Mouse (Mus musculus) kidney, embryonic 16.5 days (tissue): ENCODE measurements at regions not wholly inside any gene's neighbourhood (a gene's known extent, or its start where the extent isn't known, plus 50 kb on each side); places are given as distances from the start of the nearest gene placed in this dataset.

Experiments
- ATAC-seq: fragments of 200-750 bp; cut with Nextera tagmentation; 2 replicates; pipeline ENCODE4 v1.8.0; 2017; ENCODE audit warnings: moderate TSS enrichment; ENCODE audit not compliant: low FRiP score, low TSS enrichment
- H3K27ac ChIP-seq: fragments of 300-500 bp; sonication (generic); 2 replicates; pipeline ENCODE4 v1.5.1; 2014; ENCODE audit warnings: low read length
- H3K27me3 ChIP-seq: fragments of 300-500 bp; sonication (generic); 2 replicates; pipeline ENCODE4 v1.6.1; 2014; ENCODE audit warnings: low read length, control low read depth, mixed read lengths; ENCODE audit not compliant: insufficient read depth
- H3K36me3 ChIP-seq: fragments of 300-500 bp; sonication (generic); 2 replicates; pipeline ENCODE4 v1.6.1; 2014; ENCODE audit warnings: low read length, control low read depth, mixed read lengths; ENCODE audit not compliant: insufficient read depth
- H3K4me1 ChIP-seq: fragments of 300-500 bp; sonication (generic); 2 replicates; pipeline ENCODE4 v1.6.1; 2014; ENCODE audit warnings: low read length, control low read depth, mixed read lengths; ENCODE audit not compliant: insufficient read depth
- H3K4me2 ChIP-seq: fragments of 300-500 bp; sonication (generic); replicated peaks from 2 replicates; pipeline ENCODE4 v1.6.1; 2014; ENCODE audit warnings: low read depth, low read length
- H3K4me3 ChIP-seq: fragments of 300-500 bp; sonication (generic); 2 replicates; pipeline ENCODE4 v1.5.1; 2014; ENCODE audit warnings: mild to moderate bottlenecking, low read length
- H3K9ac ChIP-seq: fragments of 300-500 bp; sonication (generic); replicated peaks from 2 replicates; pipeline ENCODE4 v1.6.1; 2014; ENCODE audit warnings: low read length
- H3K9me3 ChIP-seq: fragments of 300-500 bp; sonication (generic); 2 replicates; pipeline ENCODE4 v1.6.1; 2016; ENCODE audit warnings: low read length, control low read depth
- WGBS: fragments of 180-500 bp; shearing (Covaris S2); extraction: QIAGEN DNeasy Blood & Tissue Kit; methylation state at CpG from one replicate; pipeline ENCODE4 v1.1.7; 2014; 5-methylcytosine and 5-hydroxymethylcytosine counted together

GRCm38 (mm10) chr10:50135499-50135898 is 346.9 kb upstream of the Grik2 start:
- Histone ChIP-seq H3K27ac (no peak overlapping the region), H3K27me3 (no peaks in the 10 kb centered on the region), H3K9ac (no peak overlapping the region), H3K9me3 (no peaks in the 10 kb centered on the region), H3K4me1 (no peaks in the 10 kb centered on the region), H3K4me3 (no peak overlapping the region), H3K4me2 (no peak overlapping the region), H3K36me3 (no peaks in the 10 kb centered on the region)
- WGBS: 48% methylated on average over 1 of the region's 1 CpGs
- no peak for ATAC-seq
